Mouse (Mus musculus): Measurements from ENCODE around the gene Ncf2. TPM values are rescaled to one million over a fixed set of nuclear protein-coding genes. Genes with fewer than 3 reads are reported as not detected.

The Ncf2 gene
- total RNA-seq, 4 experiments from 2014 or later: 3.7 to 10.2 (median 6.4) TPM

DNA sequence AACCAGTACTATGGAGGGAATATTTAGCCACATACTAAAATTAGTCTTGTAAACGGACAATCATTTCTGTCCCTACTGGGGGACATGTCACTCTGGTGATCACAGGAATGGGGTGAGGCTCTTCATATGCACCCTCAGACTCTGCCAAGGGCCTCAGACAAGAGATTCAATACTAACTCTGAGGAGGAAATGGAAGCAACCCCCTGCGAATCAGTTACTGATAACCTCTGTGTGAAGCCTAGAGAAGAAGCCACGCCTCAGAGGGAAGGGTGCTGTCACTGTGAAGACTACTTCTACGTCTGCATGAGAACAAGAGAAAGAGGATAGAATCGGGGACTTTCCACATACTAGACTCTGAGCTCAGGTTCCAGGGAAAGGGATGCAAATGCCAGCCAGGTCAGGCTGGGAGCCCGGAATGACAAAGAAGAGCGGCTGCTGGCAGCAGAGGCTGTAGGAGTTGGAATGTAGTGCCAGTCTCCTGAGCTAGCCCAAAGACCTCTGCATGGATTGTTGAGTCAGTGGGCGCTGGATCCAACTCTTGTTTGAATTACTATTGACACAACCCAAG is 4.2 kb upstream of the Ncf2 start:
- DNase-seq (ENCODE audit: low spot score in 2 of 2): no peak

DNA sequence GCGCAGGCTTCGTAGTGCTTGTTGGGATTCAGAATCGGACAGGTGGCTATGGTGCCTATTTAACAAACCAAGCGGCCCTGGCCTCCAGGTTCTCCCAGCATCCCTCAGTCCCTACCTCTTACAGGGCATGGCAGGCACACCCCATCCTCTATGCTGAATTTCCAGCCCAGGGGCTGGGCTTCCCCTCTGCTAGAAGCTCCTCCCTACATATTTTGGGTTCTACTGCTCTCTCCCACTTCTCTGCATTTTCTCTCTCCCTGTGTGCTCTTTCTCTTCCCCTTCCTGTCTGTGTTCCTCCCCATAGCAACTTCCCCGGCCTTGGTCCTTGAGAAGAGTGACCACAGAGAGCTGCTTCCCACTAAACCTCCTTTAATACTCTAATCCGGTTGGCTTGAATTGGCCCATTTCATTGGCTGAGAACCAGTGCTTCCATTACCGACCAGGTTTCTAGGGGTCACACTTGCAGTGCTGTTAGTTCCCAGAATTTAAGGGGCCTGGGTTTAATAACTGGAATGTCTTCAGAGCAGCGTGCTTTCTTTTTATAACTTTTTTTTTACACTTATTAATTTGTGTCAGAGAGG is 3.2 kb upstream of the Ncf2 start:
- no peak for DNase-seq (ENCODE audit: low spot score in 2 of 2)

DNA sequence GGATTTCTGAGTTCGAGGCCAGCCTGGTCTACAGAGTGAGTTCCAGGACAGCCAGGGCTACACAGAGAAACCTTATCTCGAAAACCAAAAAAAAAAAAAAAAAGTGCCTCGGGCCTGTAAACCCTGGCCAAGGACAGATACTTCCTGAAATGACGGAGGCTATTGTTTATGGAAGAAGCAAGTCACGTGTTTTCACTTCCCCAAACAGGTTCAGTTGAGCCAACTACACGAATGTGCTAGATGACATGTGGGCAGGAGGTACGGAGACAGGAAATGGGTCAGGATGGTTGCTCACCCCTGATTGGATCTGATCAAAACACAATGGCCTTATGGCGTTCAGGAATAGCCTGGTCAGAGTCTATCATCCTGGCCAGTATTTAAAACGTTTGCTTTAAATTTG is 1.9 kb upstream of the Ncf2 start:
- DNase-seq (ENCODE audit: low spot score in 2 of 2): no peak

DNA sequence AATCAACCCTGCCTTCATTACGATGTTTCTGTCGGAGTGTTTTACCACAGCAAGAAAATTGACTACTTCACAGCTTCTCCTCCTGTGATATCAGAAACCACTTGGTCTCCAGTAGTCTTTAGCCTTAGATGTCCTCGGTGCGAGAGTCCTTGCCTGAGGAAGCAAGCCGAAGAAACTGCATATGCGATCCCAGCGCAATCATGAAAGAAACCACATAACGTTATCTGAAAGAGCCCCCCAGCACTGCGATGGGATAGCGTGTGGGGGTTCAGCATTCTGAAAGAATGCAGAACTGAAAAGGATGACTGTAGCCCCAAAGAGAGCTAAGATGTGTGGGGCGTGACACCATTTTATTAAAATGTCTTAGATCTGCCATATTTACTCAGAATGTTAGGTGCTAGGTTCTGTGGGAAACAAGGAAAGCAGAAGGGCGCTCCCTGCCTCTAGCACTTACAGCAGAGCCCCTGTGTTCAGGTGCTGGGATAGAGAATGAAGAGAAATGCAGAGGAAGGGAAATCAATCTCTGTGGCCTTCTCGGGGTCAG is 711 bp downstream of the Ncf2 start:
- DNase-seq (ENCODE audit: low spot score in 2 of 2): no peak

DNA sequence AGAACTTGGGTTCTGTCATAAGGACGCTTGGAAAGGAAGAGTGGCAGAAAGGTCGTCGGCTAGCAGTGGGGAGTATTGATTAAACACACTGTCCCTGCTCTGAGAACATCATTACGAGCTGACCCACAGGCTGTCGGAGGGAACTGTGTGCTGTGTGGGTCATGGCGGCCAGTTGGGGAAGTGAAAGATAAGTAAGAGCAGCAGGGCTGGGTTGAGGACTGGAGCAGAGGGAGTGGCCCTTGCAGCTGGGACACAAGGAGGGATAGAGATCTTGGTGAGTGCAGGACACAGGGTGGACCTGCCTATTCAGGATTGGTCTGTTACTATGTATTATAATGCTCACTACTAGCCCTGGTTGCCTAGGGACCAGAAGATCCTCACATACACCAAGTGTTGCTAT is 4.9 kb downstream of the Ncf2 start:
- no peak for DNase-seq (ENCODE audit: low spot score in 2 of 2)

DNA sequence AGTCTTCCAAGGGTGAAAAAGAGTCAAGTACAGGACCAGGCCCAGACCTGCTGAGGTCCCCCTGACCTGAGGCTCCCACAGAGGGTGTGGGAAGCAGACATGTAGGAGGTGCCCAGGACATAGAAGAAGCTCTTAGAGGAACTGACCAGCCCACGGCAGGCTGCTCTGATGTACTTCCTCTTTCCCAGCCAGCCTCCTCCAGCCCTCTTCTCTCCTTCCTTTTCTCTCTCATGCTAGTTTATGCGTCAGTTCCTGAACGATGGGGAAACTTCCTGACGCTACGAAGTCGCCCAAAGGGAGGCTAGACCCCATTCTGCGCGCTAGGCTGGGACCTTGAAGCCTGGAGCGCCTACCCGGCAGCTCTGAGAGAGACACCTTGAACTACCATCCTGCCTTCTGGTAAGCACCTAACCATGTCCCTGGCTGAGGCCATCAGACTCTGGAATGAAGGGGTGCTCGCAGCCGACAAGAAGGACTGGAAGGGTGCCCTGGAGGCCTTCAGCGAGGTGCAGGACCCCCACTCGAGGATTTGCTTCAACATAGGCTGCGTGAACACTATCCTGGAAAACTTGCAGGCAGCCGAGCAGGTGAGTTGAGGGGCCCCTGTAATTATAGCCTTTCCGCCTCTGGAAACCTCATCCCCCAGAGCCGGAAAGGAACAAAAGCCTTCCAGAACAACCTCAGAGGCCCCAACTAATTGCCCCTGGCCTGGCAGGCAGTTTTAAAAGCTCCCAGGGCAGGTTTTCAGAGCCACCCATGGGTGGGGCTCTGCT is 7.8 kb downstream of the Ncf2 start:
- no peak for DNase-seq (ENCODE audit: low spot score in 2 of 2)

DNA sequence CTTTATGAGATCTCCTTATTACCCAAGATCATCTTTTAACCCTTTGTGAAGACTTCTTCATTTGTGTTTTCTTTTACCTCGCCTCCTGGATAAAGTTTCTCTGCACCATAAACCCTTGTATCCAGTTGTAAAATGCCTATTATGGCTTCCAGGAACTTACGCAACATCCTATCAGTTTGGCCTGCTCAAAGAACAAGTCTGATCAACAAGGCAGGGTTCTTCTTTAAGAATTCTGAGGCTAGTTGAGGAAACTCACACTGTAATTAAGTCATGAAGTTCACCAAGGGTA is 8.3 kb downstream of the Ncf2 start:
- no peak for DNase-seq (ENCODE audit: low spot score in 2 of 2)

DNA sequence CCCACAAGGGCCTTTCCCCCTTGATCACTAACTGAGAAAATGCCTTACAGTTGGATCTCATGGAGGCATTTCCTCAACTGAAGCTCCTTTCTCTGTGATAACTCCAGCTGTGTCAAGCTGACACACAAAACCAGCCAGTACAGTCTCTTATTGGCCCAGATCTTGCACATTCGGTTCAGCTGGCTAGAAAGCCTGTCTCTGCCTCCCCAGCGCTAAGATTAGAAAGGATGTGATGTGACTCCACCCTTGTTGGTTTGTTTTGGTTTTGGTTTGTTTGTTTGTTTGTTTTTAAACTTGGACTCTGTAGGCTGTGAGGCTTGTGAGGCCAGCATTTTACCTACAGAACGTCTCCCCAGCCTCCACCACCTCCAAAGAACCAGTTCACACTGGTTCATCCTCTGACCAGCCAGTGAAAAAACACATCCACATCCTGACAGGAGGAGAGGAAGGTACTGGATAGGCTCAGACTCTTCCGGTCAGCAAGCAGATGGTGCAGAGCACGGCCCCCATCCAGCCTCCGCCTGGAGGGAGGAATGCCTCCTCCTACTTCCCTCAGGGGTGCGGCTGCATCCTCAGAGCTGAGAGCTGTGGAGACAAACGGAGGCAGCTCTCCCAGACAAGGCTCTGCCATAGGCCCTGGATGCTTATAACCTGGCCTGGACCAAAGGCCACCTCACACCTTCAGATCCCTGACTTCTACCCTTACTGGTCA is 9.7 kb downstream of the Ncf2 start:
- DNase-seq (ENCODE audit: low spot score in 2 of 2): no peak

DNA sequence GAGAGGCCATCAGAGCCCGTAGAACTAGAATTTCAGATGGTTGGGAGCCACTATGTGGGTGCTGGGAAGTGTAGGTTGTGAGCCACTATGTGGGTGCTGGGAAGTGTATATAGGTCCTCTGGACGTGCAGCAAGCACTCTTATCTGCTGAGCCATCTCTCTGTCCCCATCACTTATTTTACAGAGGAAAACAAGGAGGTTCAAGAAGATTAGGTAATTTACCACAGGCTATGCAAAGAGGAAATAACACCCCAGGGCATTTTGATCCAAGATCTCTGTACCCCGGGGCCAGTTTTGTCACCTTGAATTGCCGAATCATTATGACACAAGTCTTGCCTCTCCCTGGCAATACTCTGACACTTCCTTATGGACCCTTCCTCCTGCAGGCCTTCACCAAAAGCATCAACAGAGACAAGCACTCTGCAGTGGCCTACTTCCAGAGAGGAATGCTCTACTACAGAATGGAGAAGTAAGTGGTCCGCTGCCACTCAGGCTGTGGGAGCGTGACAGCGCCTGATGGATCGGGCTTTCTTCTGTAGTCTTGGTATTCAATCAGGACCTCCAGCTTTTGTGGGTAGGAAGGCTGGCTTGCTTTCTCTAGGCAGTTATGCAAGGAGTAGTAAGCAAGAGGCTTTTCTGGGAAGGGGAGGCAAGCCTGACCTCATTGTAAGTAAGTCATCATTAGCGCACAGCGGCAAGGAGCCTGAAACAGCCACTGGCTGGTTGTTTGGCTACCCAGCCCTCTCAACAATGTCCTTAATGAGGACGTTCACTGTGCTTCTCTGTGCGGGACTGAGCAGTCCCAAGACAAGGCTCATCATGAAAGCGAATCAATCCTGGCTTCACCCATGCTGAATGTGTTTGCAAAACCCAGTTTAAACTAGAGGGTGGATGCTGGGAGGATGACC is 10.8 kb downstream of the Ncf2 start:
- no peak for DNase-seq (ENCODE audit: low spot score in 2 of 2)

DNA sequence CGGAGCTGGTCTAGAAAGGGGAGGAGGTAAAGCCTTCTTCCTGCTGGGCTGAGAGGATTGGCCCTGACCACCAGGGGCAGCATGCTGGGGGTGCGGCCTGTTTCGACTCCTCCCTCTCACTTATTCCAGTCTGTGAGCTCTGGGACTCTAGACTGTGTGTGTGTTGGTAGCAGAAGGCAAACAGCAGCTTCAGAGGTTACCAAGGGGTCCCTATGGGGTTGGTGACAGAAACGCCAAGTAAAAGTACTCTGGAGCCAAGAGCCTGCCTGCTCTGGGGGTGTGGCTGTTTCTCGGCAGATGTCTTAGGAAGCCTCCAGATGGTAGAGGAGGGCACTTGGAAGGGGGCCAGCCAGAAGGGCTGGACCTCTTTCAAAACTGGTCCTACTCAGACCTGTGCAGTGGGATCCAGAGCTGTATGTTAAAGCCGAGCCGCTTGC is 15.3 kb downstream of the Ncf2 start:
- no peak for DNase-seq (ENCODE audit: low spot score in 2 of 2)

DNA sequence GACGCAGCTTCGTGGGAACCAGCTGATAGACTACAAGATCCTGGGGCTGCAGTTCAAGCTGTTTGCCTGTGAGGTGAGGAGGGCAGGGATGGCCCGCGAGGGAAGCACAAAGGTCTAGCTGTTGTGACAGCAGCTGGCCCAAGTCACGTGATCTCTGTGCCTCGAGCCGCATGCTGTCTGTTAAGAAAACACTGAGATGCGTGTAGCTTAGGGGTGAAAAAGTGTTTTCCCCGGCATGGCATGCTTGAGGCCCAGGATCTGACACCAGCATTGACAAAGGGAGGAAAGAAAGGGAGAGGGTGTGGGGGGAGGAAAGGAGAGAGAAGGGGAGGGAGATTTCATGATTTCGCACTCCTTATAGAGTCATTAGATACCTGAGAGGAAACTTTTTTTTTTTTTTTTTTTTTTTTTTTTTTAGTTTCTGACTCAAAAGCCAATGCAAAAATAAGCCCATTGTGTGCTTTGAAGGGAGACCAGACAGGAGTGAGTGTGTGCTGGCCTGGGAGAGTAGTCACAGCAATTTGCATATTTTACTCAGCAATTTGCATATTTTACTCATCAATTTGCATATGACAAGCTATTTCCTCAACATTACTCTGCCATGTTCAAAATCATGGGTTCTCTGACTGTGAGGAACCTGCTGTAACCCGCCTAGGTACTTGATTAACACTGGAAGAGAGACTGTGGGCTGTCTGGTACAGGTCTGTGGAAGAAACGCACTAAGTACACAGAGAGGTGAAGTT is 17.2 kb downstream of the Ncf2 start:
- DNase-seq (ENCODE audit: low spot score in 2 of 2): no peak

DNA sequence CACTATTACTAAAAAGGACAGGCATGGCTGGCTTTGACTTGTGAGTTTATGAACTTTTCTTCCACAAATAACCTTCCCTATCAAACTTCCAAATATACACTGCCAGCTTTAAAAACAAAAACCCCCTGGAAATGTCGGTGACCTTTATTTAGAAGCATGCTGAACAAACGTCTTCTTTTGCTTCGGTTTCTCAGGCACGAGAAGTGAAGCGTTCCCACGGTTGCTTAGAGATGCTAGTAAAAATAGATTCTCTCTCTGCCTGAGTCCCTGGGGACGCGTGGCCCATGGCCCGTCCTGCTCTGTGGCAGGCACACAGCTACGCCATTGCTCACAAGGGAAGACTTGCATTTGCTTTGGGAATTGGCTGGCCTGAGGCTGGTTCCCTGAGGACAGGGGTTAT is 17.8 kb downstream of the Ncf2 start:
- no peak for DNase-seq (ENCODE audit: low spot score in 2 of 2)

DNA sequence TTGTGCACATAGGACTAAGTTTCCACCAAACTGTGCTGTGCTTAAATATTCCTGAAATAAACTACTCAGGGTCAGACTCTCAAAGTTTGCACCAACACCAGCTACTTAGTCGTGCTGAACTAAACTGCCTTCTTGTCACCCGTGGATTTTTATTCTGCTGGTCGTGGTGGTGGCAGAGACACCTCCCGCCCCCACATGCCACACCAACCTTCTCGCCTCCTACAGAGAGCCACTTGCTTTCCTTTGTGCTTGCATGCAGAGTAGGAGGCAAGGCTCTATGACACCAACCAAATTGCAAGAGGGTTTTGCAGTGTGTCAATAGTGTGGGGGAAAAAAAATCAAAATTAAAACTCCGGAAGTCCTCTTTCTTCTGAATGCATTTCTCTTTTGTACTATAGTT is 19.6 kb downstream of the Ncf2 start:
- no peak for DNase-seq (ENCODE audit: low spot score in 2 of 2)

DNA sequence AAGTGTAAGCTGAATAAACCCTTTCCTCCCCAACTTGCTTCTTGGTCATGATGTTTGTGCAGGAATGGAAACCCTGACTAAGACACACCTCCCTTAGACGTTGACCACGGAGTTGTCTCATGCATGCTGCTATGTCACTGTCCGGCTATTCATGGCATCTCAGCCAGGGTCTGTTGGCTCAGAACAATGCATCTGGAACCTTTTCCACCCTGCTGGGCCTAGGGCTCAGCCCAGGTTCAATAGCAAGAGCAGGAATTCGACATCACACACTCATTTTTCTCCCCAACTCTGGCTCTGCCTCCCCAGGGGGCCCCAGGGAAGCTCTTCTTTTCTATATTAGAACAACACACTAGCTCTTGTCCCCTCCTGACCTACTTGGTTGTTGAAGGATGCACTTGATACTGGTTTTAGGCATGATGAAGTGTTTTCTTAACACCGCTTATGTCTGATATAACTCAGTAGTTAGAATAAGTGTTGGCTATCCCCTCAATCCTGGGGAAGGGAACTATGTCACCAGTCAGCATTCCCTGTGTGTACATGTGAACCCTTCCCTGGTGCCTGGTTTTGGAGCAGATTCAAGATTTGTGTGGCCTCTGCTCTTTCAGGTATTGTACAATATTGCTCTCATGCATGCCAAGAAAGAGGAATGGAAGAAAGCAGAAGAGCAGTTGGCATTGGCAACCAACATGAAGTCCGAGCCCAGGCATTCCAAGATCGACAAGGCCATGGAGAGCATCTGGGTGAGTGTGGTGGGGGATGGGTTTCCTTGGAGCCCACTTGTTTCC is 21.1 kb downstream of the Ncf2 start:
- no peak for DNase-seq (ENCODE audit: low spot score in 2 of 2)

DNA sequence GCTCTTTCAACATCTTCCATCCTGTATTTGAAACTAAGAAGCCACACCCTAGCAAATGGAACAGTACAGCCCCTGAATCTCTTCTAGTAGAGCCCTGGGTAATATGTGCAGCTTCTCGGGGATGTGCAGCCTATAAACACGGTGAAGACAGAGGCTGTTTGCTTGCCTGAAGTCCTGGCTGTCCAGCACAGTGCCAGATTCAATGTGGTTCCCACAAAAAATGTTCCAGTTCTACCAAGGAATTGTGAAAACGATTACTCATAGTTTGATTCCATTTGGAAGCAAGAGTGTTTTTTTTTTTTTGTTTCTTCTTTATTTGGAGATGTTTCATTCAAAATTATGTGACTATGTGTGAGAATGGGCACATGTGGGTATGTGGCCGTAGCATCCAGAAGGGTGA is 21.8 kb downstream of the Ncf2 start:
- DNase-seq (ENCODE audit: low spot score in 2 of 2): no peak

DNA sequence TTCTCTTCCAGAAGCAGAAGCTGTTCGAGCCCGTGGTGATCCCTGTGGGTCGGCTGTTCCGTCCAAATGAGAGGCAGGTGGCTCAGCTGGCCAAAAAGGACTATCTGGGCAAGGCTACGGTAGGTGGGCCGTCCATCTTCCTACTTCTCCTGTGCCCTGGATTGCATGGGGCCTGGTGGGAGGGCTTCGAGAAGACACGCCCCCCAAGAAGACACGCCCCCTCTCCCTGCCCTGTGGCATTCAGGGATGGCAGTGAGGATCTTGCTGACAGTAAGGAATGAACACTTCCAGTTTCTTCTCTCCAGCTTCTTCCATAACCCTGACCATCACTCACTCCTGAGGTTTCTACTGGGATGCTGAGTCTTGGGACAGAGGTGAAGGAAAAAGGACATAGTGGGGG is 24.2 kb downstream of the Ncf2 start:
- DNase-seq (ENCODE audit: low spot score in 2 of 2): no peak

DNA sequence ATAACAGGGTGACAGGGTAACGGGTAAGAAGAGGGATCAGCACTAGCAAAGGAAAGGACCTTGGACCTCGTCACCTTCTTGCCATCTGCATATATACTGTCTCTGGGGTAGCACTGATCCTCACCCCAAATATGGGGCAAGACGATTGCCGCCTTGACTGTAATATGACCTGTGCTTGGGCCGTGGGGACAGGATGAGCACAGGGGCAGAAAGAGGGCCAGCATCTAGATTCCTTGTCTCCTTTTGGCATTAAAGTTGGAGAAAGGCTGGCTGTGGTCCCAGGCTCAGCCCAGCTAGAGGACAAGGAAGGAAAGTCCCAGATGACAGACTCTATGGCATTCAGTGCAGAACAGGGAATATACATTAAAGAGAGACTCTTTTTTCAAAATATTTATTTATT is 26.5 kb downstream of the Ncf2 start:
- no peak for DNase-seq (ENCODE audit: low spot score in 2 of 2)

DNA sequence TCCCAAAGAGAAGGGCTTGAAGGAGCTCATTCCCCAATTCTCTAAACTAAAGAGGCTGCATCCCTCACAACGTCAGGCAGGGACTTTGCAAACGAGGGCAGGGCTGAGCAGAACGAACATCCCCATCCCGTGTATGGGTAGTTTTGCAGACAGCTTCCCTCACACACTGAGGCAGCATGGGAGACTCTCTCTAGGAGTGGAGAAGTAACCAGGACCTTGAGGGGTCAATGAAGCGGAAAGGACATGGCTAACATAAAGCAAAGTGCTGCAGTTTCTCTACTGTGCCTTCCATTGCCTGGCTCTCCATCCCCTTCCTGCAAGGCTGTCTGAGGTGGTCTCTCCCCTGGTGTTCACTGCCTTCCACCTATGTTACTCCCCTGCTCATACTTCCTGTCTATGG is 28.2 kb downstream of the Ncf2 start:
- no peak for DNase-seq (ENCODE audit: low spot score in 2 of 2)

DNA sequence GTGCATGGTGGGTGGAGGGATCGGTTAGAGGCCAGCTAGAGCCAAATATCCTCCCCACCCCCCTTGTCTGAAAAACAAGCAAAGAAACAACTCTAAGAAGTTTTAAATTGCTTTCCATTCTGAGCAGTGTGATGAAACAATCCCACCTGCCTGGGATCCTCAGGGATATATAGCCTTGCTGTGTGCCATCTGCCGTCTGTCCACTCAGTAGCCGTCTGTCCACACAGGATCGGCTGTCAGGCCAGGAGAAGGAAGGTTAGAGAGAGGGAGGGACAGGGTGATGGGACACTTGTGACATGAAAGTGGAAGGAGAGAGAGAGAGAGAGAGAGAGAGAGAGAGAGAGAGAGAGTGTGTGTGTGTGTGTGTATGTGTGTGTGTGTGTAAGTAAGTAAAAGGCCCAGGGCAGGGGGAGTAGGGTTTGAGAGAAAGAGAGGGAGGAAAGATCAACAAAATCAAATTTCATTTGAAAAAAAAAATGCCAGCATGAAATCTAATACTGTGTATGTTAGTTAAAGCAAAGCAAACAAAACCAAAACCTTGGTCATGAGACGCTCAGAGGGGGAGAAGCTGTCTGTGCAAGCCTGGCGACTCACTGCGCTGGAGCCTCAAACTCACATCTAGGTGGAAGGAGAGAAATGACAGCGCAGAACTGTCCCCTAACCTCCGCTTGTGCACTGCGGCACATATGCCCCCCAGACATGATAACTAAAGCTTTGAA is 28.8 kb downstream of the Ncf2 start:
- no peak for DNase-seq (ENCODE audit: low spot score in 2 of 2)
